Mouse (Mus musculus) CH12.LX (cell line): Measurements from ENCODE around the gene Dpagt1.

Source experiments
- CTCF ChIP-seq, 2 experiments: IDR thresholded peaks in 1 of 2; conservative IDR thresholded peaks in 1 of 2; 2 replicates each; pipeline ENCODE4 v1.5.1; 2011 to 2012; ENCODE audit warnings: low read depth in 2 of 2, low read length in 2 of 2, improper control_type of control experiment in 1 of 2, inconsistent platforms in 1 of 2, mild to moderate bottlenecking in 1 of 2, moderate library complexity in 1 of 2
- E2F4 ChIP-seq: IDR thresholded peaks from 2 replicates; pipeline ENCODE4 v1.6.1; 2011; ENCODE audit warnings: low read depth, low read length, improper control_type of control experiment; ENCODE audit not compliant: insufficient replicate concordance
- ELF1 ChIP-seq: IDR thresholded peaks from 2 replicates; pipeline ENCODE4 v1.6.1; 2014; ENCODE audit warnings: low read depth, mild to moderate bottlenecking, inconsistent platforms, low read length, improper control_type of control experiment
- EP300 ChIP-seq: IDR thresholded peaks from 2 replicates; pipeline ENCODE4 v1.6.1; 2011; ENCODE audit warnings: low read length, improper control_type of control experiment
- MAFK ChIP-seq: IDR thresholded peaks from 2 replicates; pipeline ENCODE4 v1.6.1; 2011; ENCODE audit warnings: low read length, improper control_type of control experiment; ENCODE audit not compliant: insufficient replicate concordance
- POLR2A ChIP-seq: IDR thresholded peaks from 2 replicates; pipeline ENCODE4 v1.6.1; 2011; ENCODE audit warnings: low read depth, mild to moderate bottlenecking, improper control_type of control experiment, low read length
- RCOR1 ChIP-seq: conservative IDR thresholded peaks from 2 replicates; pipeline ENCODE4 v1.6.1; 2012; ENCODE audit warnings: low read depth, mild to moderate bottlenecking, inconsistent platforms, low read length, improper control_type of control experiment
- USF1 ChIP-seq: IDR thresholded peaks from 2 replicates; pipeline ENCODE4 v1.6.1; 2014; ENCODE audit warnings: low read depth, mild to moderate bottlenecking, inconsistent platforms, low read length, improper control_type of control experiment

- TF ChIP-seq POLR2A (no peak), MAFK (no peak), RCOR1 (no peak), CTCF (conservative IDR thresholded peaks at IDR 0.05 in 1 of 2, IDR thresholded peaks at IDR 0.05 in 1 of 2; ENCODE audit: low read depth in 2 of 2, low read length in 2 of 2) (no peak), EP300 (no peak), ELF1 (no peak), USF1 (no peak), E2F4 (no peak)
Observed at GRCm38 (mm10) chr9:44287003-44287400, 38.8 kb upstream of the Dpagt1 start.
